Mouse (Mus musculus) embryo, embryonic 10.5 days (tissue): ENCODE measurements around the gene Qsox2.

Experiments used
- DNase-seq: peaks from one replicate; pipeline ENCODE4 v3.0.0-alpha.2; 2015; ENCODE audit warnings: low spot score

Qsox2 gene

GRCm38 (mm10) chr2:26166890-26167289 lies 70.4 kb downstream of the Qsox2 start:
- DNase-seq = no peak
